ENCODE assay signal across 23 mouse cellular contexts in the genomic region with DNA sequence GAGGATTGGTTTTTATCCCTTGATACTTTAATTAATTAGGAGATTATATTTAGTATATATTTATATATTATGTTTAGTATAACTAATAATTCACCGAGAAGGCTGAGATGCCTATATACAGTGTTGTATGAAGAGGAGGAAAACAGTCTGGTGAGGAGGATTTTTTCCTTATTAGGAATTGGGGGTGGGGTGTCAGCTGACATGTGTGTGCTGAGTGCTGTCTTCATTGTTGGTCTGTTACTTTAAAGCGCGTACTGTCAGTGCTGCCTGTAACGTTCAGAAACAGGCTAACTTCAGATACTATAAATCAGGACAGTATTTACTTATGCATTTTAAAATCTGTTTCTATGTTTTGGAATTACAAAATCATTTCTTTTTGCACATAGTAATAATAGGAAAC. TPM values are rescaled to one million over a fixed set of nuclear protein-coding genes. Genes with fewer than 3 reads are reported as not detected.
A peak's percentile ranks its signal among the peaks of the same experiment; 100 is the strongest.
DNase-seq lines count a peak whose midpoint lies in the region; ATAC-seq lines count a peak whose summit lies in the region.
"Had no signal": no experiment of that assay in that cellular context is flagged by ENCODE, and none has a peak within 500 bp of the region (broad histone marks: within the 10 kb centered on the region; RNA-seq: fewer than 3 reads in every experiment).

No protein-coding gene starts in this region.

- no peak overlapping the region for H3K4me3 ChIP-seq in forebrain, embryonic 16.5 days (replicated peaks; ENCODE audit: low read length)
- H3K4me3 ChIP-seq in forebrain, embryonic 10.5 days: no peak overlapping the region
- no peak overlapping the region for H3K4me3 ChIP-seq in lung, embryonic 15.5 days
- H3K4me3 ChIP-seq in midbrain, embryonic 14.5 days (replicated peaks; ENCODE audit: low read depth, low read length): no peak overlapping the region
- H3K4me3 ChIP-seq in midbrain, embryonic 16.5 days (ENCODE audit: low read depth, low read length): no peak overlapping the region
- H3K4me3 ChIP-seq: forebrain, embryonic 15.5 days; heart, adult 2 months; heart, embryonic 10.5 days; heart, embryonic 13.5 days had no signal

- DNase-seq in forebrain, embryonic 10.5 days (ENCODE audit: extremely low spot score, low spot score): no peak
- DNase-seq in lung, postnatal 36 days: no peak
- peak; percentile 19 for DNase-seq in midbrain, embryonic 14.5 days
- DNase-seq: adrenal gland, adult 2 months; adrenal gland, postnatal 14 days; cerebellum, adult 11-12 months; cerebellum, adult 8-10 months; cerebellum, postnatal 10 days; gastrocnemius, postnatal 10 days; gastrocnemius, postnatal 36 days; heart, adult 2 months; heart, postnatal 14 days; heart, postnatal 4 days had no signal

- H3K4me2 ChIP-seq in forebrain, embryonic 16.5 days (ENCODE audit: low read length): no peak overlapping the region
- no peak overlapping the region for H3K4me2 ChIP-seq in lung, embryonic 15.5 days
- H3K4me2 ChIP-seq in midbrain, embryonic 14.5 days (ENCODE audit: low read length): no peak overlapping the region
- H3K4me2 ChIP-seq in midbrain, embryonic 16.5 days (ENCODE audit: low read length): no peak overlapping the region
- H3K4me2 ChIP-seq: forebrain, embryonic 15.5 days; heart, embryonic 13.5 days; hindbrain, embryonic 14.5 days had no signal

- no peaks in the 10 kb centered on the region for H3K27me3 ChIP-seq in forebrain, embryonic 16.5 days (replicated peaks; ENCODE audit: control insufficient read depth, insufficient read depth, low read length)
- H3K27me3 ChIP-seq in forebrain, embryonic 10.5 days (ENCODE audit: poor library complexity, severe bottlenecking): no peaks in the 10 kb centered on the region
- H3K27me3 ChIP-seq in lung, embryonic 15.5 days: no peaks in the 10 kb centered on the region
- H3K27me3 ChIP-seq in midbrain, embryonic 14.5 days (ENCODE audit: control insufficient read depth, insufficient read depth, low read length): no peaks in the 10 kb centered on the region
- no peaks in the 10 kb centered on the region for H3K27me3 ChIP-seq in midbrain, embryonic 16.5 days (ENCODE audit: control insufficient read depth, insufficient read depth, low read depth, low read length)
- H3K27me3 ChIP-seq: forebrain, embryonic 15.5 days; heart, embryonic 13.5 days had no signal

- H3K9me3 ChIP-seq in forebrain, embryonic 16.5 days (ENCODE audit: control insufficient read depth, low read length): no peaks in the 10 kb centered on the region
- no peaks in the 10 kb centered on the region; the same call in 1 of the 2 replicates for H3K9me3 ChIP-seq in forebrain, embryonic 10.5 days
- H3K9me3 ChIP-seq in lung, embryonic 15.5 days: no peaks in the 10 kb centered on the region
- H3K9me3 ChIP-seq in midbrain, embryonic 14.5 days (ENCODE audit: control insufficient read depth, low read length): no peaks in the 10 kb centered on the region
- H3K9me3 ChIP-seq in midbrain, embryonic 16.5 days (replicated peaks; ENCODE audit: control insufficient read depth, low read length, poor library complexity, severe bottlenecking): no peaks in the 10 kb centered on the region
- H3K9me3 ChIP-seq: forebrain, embryonic 15.5 days; heart, embryonic 10.5 days; heart, embryonic 13.5 days had no signal

- H3K9ac ChIP-seq in forebrain, embryonic 16.5 days (replicated peaks; ENCODE audit: low read depth, low read length): no peak overlapping the region
- H3K9ac ChIP-seq in lung, embryonic 15.5 days: no peak overlapping the region
- no peak overlapping the region for H3K9ac ChIP-seq in midbrain, embryonic 14.5 days (replicated peaks; ENCODE audit: low read length)
- no peak overlapping the region for H3K9ac ChIP-seq in midbrain, embryonic 16.5 days (ENCODE audit: low read depth, low read length)
- H3K9ac ChIP-seq: forebrain, embryonic 15.5 days; heart, embryonic 13.5 days; hindbrain, embryonic 14.5 days had no signal

- peaks cover 6% of the 10 kb centered on the region for H3K36me3 ChIP-seq in forebrain, embryonic 16.5 days (ENCODE audit: control insufficient read depth, insufficient read depth)
- H3K36me3 ChIP-seq in forebrain, embryonic 10.5 days (replicated peaks): peaks cover 80% of the 10 kb centered on the region
- H3K36me3 ChIP-seq in lung, embryonic 15.5 days: peaks cover 18% of the 10 kb centered on the region; the same call in 1 of the 2 replicates
- peaks cover 21% of the 10 kb centered on the region; the same call in 1 of the 2 replicates for H3K36me3 ChIP-seq in midbrain, embryonic 14.5 days (ENCODE audit: control insufficient read depth, insufficient read depth, low read length)
- H3K36me3 ChIP-seq in midbrain, embryonic 16.5 days (ENCODE audit: control insufficient read depth, insufficient read depth, low read length): peaks cover 4% of the 10 kb centered on the region; the same call in 1 of the 2 replicates

- ATAC-seq in forebrain, embryonic 16.5 days: 0 out of 2 replicates have a peak, but pooled peaks have one; percentile 38
- ATAC-seq in lung, embryonic 15.5 days (ENCODE audit: borderline replicate concordance, extremely low read depth, low FRiP score, low TSS enrichment): peak; percentile 46; the same call in 1 of the 2 replicates
- ATAC-seq in midbrain, embryonic 14.5 days (ENCODE audit: low FRiP score, low TSS enrichment): no peak; the same call in 1 of the 2 replicates
- ATAC-seq in midbrain, embryonic 16.5 days: no peak
- ATAC-seq: CD4-positive, CD25-positive, alpha-beta regulatory T cell, adult 4 months; forebrain, embryonic 15.5 days; hindbrain, postnatal 0 days; inflammation-experienced regulatory T-cells, adult 6 months had no signal

- H3K4me1 ChIP-seq in forebrain, embryonic 16.5 days (replicated peaks; ENCODE audit: control insufficient read depth, insufficient read depth, low read length): peaks cover 4% of the 10 kb centered on the region; the same call in 1 of the 2 replicates
- H3K4me1 ChIP-seq in forebrain, embryonic 10.5 days: no peaks in the 10 kb centered on the region
- no peaks in the 10 kb centered on the region for H3K4me1 ChIP-seq in lung, embryonic 15.5 days
- H3K4me1 ChIP-seq in midbrain, embryonic 14.5 days (ENCODE audit: control insufficient read depth, insufficient read depth, low read length): no peaks in the 10 kb centered on the region
- peaks cover 2% of the 10 kb centered on the region for H3K4me1 ChIP-seq in midbrain, embryonic 16.5 days (ENCODE audit: control insufficient read depth, insufficient read depth, low read length)
- H3K4me1 ChIP-seq: heart, embryonic 10.5 days; heart, embryonic 13.5 days had no signal

- WGBS in forebrain, embryonic 16.5 days: 50% methylated on average over 4 of the region's 4 CpGs
- 94% methylated on average over 4 of the region's 4 CpGs for WGBS in forebrain, embryonic 10.5 days
- 44% methylated on average over 4 of the region's 4 CpGs for WGBS in lung, embryonic 15.5 days
- 72% methylated on average over 4 of the region's 4 CpGs for WGBS in midbrain, embryonic 14.5 days
- 60% methylated on average over 4 of the region's 4 CpGs for WGBS in midbrain, embryonic 16.5 days

- no peak overlapping the region for H3K27ac ChIP-seq in forebrain, embryonic 16.5 days (ENCODE audit: low read length)
- no peak overlapping the region for H3K27ac ChIP-seq in forebrain, embryonic 10.5 days
- H3K27ac ChIP-seq in lung, embryonic 15.5 days: no peak overlapping the region
- no peak overlapping the region for H3K27ac ChIP-seq in midbrain, embryonic 14.5 days (replicated peaks; ENCODE audit: low read depth, low read length)
- H3K27ac ChIP-seq in midbrain, embryonic 16.5 days (ENCODE audit: low read length): no peak overlapping the region
- H3K27ac ChIP-seq: heart, adult 2 months; heart, embryonic 10.5 days; heart, embryonic 13.5 days; hindbrain, embryonic 14.5 days; hindbrain, postnatal 0 days had no signal

RNA-seq across cellular contexts. Expression of a gene that starts 29.4 kb away (rescaled TPM):
- polyA plus RNA-seq in forebrain, embryonic 16.5 days (2015; fragmentation: Nextera tagmentation; extraction: Ambion mirVana): 0.92 and 1.1 TPM in 2 replicates
- 0.77 and 1.1 TPM in 2 replicates for polyA plus RNA-seq in forebrain, embryonic 10.5 days (2016; fragmentation: Nextera tagmentation; extraction: Ambion mirVana)
- 0.40 and 0.64 TPM in 2 replicates for polyA plus RNA-seq in lung, embryonic 15.5 days (2015; fragmentation: Nextera tagmentation; extraction: Ambion mirVana)
- polyA plus RNA-seq in midbrain, embryonic 14.5 days (2014; fragmentation: Nextera tagmentation; extraction: Ambion mirVana): 0.65 and 0.80 TPM in 2 replicates
- polyA plus RNA-seq in midbrain, embryonic 16.5 days (2015; fragmentation: Nextera tagmentation; extraction: Ambion mirVana): 1.1 and 1.2 TPM in 2 replicates

Comparison
In these comparisons a context has a peak if more than half of its experiments do, and no peak if none do; other contexts are left out.
1. ATAC-seq: peak in forebrain, embryonic 16.5 days (single experiment) and lung, embryonic 15.5 days (single experiment); none in midbrain, embryonic 14.5 days (single experiment) and midbrain, embryonic 16.5 days (single experiment).